Mouse (Mus musculus): Measurements from ENCODE around the gene Tmem178b.

GRCm38 (mm10) chr6:39847538-39847937 is 25.5 kb upstream of the Tmem178b start:
- no peak for TF ChIP-seq HCFC1 (IDR thresholded peaks at IDR 0.05; ENCODE audit: borderline replicate concordance, insufficient read depth, low read length)
- TF ChIP-seq ZNF384 (IDR thresholded peaks at IDR 0.05; ENCODE audit: low read depth, low read length) = no peak
- TF ChIP-seq CHD2 (IDR thresholded peaks at IDR 0.05; ENCODE audit: low read depth, low read length) = no peak
- TF ChIP-seq ZC3H11A (IDR thresholded peaks at IDR 0.05; ENCODE audit: borderline replicate concordance, low read depth, low read length) = no peak

Data from ES-E14 (cell line).